Mouse (Mus musculus): ENCODE results near the gene Gstp2. TPM values are rescaled to one million over a fixed set of nuclear protein-coding genes. Genes with fewer than 3 reads are reported as not detected.

The Gstp2 gene
- 10 to 100 TPM; 40.5 to 55.2 TPM for total RNA-seq (2021)
- long read RNA-seq, experiment 1, partial matches to known transcripts = 0 of 2 reads
- long read RNA-seq, experiment 1, other reads (novel, unspliced or antisense) = 0 of 2 reads
- long read RNA-seq, experiment 2, partial matches to known transcripts = 0 of 4 reads
- long read RNA-seq, experiment 2, other reads (novel, unspliced or antisense) = 2 of 4 reads

GRCm38 (mm10) chr19:4045966-4046865 is at the start of gene Gstp2:
Gstp2 (minus strand) TSS chr19:4046023.
- peak; percentile 80 to 82 for DNase-seq (ENCODE audit: low spot score in 2 of 2)

GRCm38 (mm10) chr19:4094774-4095303 is 49.0 kb upstream of the Gstp2 start:
- DNase-seq (ENCODE audit: low spot score in 2 of 2) = no peak

DNA sequence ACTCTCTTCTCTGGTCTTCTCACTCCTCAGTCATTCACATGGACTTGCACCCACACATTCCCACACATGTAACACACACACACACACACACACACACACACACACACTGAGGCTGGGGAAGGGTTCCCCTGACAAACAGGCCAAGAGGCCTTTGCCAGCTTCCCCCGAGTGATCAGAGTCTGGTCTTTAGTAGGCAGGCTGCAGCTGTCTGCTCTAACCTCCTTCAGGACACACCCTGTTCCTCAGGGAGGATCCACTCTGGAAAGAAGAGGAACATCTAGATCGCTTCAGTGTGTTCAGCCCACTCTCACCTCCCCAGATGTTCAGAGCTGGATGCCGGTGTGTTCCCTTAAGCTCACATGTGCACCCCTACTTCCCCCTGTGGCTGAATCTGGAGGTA is 48.5 kb upstream of the Gstp2 start:
- DNase-seq (ENCODE audit: low spot score in 2 of 2) = no peak

DNA sequence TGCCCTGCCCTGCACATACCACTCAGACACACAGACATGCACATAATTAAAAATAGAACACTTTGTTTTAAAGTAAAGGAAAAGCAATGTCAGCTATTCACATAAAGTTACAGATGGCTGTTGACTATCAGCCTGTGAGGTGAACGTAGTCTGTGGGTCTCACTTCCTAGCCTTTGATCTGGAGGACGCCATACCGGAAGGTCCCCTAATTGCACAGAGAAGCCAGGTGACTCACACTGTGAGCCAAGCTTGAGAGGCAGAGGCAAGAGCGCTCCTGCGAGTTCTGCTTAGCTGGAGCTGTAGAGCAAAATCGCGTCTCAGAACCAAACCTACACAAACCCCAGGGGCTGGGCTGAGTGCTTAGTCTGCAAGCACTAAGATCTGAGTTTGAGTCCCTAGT is 47.9 kb upstream of the Gstp2 start:
- DNase-seq (ENCODE audit: low spot score in 2 of 2) = no peak

DNA sequence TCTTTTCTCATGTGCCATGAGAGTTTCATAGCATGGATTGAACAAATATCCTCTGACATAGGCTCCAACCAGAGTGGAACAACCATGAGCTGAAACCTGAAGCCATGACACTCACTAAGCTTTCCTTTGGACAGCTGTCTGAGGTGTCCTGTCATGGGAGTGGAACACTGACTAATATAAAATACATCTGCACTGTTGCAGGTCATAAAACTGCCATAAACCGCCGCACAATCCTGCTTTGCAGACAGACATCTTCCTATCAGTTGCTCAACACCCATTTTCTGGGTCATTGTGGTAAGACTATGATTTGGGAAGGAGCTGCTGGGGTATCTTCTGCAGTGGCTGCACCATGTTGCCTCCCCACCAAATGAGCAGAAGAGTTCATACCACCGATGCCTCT is 46.9 kb upstream of the Gstp2 start:
- DNase-seq (ENCODE audit: low spot score in 2 of 2) = no peak

GRCm38 (mm10) chr19:4091383-4091782 is 45.6 kb upstream of the Gstp2 start:
- DNase-seq (ENCODE audit: low spot score in 2 of 2) = no peak

GRCm38 (mm10) chr19:4090446-4090845 is 44.6 kb upstream of the Gstp2 start:
- no peak for DNase-seq (ENCODE audit: low spot score in 2 of 2)

GRCm38 (mm10) chr19:4089128-4089527 is 43.3 kb upstream of the Gstp2 start:
- DNase-seq (ENCODE audit: low spot score in 2 of 2) = no peak

DNA sequence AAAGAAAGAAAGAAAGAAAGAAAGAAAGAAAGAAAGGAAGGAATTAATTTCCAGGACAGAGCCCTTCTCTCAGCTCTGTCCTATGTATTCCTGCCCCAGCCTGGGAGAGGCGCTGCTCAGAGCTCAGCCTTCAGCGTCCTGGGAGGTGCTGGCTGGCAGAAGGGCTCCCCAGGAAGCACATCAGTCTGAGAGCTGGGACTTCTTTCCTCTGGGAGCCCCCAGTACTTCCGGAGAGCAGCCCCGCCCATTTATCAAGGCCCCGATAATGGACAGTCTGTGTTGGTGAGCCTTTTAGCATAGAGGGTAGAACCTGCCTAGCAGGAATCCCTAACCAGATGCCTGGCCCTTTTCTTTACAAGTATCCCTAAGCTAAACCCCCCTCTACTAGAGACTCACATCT is 42.3 kb upstream of the Gstp2 start:
- DNase-seq (ENCODE audit: low spot score in 2 of 2) = no peak

- DNase-seq (ENCODE audit: low spot score in 2 of 2) = no peak
These were observed 41.3 kb upstream of the Gstp2 start for GRCm38 (mm10) chr19:4087090-4087489.

DNA sequence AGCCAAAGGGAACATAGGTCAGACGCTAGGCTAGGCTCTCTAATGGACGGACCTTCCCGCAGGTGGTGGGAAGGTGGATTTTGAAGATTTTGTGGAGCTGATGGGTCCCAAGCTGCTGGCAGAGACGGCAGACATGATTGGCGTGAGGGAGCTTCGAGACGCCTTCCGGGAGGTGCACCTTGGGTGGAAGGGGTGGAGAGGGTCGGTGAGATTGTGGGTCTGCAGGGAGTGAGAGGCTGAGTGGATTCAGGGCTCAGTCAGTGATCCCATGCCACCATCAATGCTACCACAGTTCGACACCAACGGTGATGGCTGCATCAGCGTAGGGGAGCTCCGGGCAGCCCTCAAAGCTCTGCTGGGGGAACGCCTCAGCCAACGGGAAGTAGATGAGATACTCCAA is 40.3 kb upstream of the Gstp2 start:
- DNase-seq (ENCODE audit: low spot score in 2 of 2) = no peak

GRCm38 (mm10) chr19:4084984-4085383 is 39.2 kb upstream of the Gstp2 start:
- DNase-seq (ENCODE audit: low spot score in 2 of 2) = no peak

- DNase-seq (ENCODE audit: low spot score in 2 of 2) = no peak
These were observed 38.0 kb upstream of the Gstp2 start for GRCm38 (mm10) chr19:4083826-4084225.

DNA sequence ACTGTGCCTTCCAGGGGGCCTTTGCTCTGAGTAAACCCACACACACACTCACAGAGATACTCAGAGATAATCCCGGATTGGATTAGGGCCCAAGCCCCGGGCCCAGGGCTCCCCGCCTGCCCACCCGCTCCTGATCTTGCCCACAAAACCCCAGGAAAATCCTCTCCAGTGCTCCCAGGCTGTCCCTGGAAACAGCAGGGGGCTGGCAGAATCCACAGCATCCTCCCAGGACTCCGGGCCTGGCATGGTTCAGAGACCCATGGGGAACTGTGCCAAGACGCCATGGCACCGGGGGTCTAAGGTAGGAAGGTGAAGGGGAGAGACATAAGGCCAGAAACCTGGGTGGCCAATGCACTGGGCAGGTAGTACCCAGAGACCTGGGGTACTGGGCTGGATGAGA is 37.5 kb upstream of the Gstp2 start:
- DNase-seq (ENCODE audit: low spot score in 2 of 2) = no peak

- no peak for DNase-seq (ENCODE audit: low spot score in 2 of 2)
These were observed 36.6 kb upstream of the Gstp2 start for GRCm38 (mm10) chr19:4082219-4082965.

DNA sequence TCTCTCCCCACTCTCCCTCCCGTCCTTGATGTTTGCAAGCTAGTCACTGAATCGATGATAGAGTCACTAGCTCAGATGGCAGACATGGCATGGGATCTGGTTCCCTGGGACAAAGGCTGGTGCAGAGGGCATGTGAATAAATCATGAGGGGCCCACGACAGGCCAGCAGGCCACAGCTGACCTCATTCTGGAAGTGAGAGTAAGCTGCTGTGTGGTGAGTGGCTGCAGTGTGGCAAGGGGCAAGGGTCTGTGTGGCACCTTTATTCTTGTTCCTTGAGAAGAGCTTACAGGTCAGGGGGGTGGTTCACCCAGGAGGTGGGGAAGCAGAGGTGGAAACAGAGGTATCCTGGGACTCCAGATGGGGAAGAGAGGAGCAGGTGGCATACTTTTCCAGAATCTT is 35.6 kb upstream of the Gstp2 start, which contains the start of gene Cabp2:
Cabp2 (plus strand) TSS at position 185 of the 400 bp plus-strand sequence.
- DNase-seq (ENCODE audit: low spot score in 2 of 2) = no peak

DNA sequence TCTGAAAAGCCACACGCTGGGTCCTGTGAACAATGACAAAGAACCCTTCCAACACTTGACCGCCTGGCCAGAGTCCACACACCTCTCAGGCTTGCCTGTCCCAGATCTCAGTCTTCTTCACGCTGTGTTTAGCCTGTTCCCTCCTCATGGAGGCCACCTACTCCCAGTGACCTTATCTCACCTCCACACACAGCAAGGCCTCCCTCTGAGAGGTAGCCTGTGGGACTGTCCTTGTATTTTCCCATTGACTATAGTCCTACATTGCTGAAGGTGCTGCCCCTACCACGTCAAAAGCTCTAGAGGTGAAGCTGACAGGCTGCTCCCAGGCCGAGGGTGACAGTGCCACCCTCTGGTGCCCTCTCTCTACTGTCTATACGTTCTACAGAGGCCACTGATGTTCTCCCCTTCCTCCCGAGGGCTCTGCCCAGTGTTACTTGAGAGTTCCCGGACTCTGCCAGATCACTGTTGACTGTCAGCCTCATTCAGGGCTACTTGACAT is 34.7 kb upstream of the Gstp2 start:
- no peak for DNase-seq (ENCODE audit: low spot score in 2 of 2)

- no peak for DNase-seq (ENCODE audit: low spot score in 2 of 2)
These were observed 33.8 kb upstream of the Gstp2 start for GRCm38 (mm10) chr19:4079594-4079993.

- no peak for DNase-seq (ENCODE audit: low spot score in 2 of 2)
These were observed 29.7 kb upstream of the Gstp2 start for GRCm38 (mm10) chr19:4075531-4075930.

DNA sequence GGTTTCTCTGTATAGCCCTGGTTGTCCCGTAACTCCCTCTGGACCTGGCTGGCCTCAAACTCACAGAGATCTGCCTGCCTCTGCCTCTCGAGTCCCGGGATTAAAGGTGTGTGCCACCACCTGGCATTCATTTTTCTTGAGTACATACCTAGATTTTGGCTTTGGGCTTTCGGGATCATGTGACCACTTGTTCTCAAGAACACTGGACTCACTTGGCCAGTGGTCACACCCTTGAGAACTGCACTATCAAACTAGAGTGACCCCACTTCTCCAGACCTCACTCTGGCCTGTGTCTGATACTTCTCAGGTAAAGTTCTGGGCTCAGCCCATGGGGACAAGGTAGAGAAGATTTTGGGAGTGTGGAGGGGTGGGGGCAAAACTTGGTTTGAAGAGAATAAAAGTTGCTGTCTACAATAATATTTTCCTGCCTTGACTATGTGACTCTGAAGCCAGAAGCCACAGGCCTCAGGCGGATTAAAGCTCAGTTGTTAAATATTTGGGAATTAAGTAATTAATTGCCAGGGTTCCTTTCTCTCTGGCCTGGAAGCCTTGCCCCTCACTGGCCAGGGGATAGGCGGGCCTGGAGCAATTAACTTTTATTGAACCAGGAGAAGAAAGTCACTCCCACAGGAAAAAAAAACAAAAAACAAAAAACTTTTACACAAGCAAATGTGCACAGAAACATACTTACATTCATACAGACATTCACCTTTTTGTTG is 27.0 kb upstream of the Gstp2 start:
- no peak for DNase-seq (ENCODE audit: low spot score in 2 of 2)

- DNase-seq (ENCODE audit: low spot score in 2 of 2) = no peak
These were observed 25.6 kb upstream of the Gstp2 start for GRCm38 (mm10) chr19:4071406-4071805.
